Comparison of ENCODE assay signal across 23 mouse cellular contexts in genomic region chr8:10695181-10695580, GRCm38 (mm10).
DNase-seq lines count a peak whose midpoint lies in the region; ATAC-seq and TF ChIP-seq lines count a peak whose summit lies in the region.
"Had no signal": no experiment of that assay in that cellular context is flagged by ENCODE, and none has a peak within 500 bp of the region (broad histone marks: within the 10 kb centered on the region; RNA-seq: fewer than 3 reads in every experiment).

No protein-coding gene starts in this region.

- TF ChIP-seq EP300 in liver, postnatal 0 days (IDR thresholded peaks at IDR 0.05; ENCODE audit: low read depth), result peak; percentile 54; the same call in 1 of the 2 replicates

- H3K36me3 ChIP-seq in liver, postnatal 0 days (replicated peaks; ENCODE audit: insufficient read depth, low read length), result no peaks in the 10 kb centered on the region
- H3K36me3 ChIP-seq: limb, embryonic 12.5 days; midbrain, embryonic 12.5 days; neural tube, embryonic 15.5 days had no signal

- no peak for TF ChIP-seq CTCF in liver, postnatal 0 days (IDR thresholded peaks at IDR 0.05; ENCODE audit: low read depth)

- H3K9me3 ChIP-seq in liver, postnatal 0 days (ENCODE audit: low read length), result no peaks in the 10 kb centered on the region
- H3K9me3 ChIP-seq: limb, embryonic 12.5 days; midbrain, embryonic 12.5 days; neural tube, embryonic 15.5 days had no signal

- ATAC-seq in liver, postnatal 0 days, result no peak
- ATAC-seq: activated CD4-positive, CD25-positive, alpha-beta regulatory T cell, adult 4 months; forebrain, embryonic 16.5 days; intestine, embryonic 16.5 days had no signal

- no peak overlapping the region for H3K4me3 ChIP-seq in liver, postnatal 0 days (ENCODE audit: low read depth, low read length)
- H3K4me3 ChIP-seq: erythroblast, embryonic 14.5 days; limb, embryonic 12.5 days; midbrain, embryonic 12.5 days; neural tube, embryonic 15.5 days had no signal

- no peak overlapping the region for H3K4me2 ChIP-seq in liver, postnatal 0 days (ENCODE audit: low read depth, low read length)
- H3K4me2 ChIP-seq: limb, embryonic 12.5 days; liver, embryonic 11.5 days; midbrain, embryonic 12.5 days; neural tube, embryonic 15.5 days had no signal

- H3K27me3 ChIP-seq in liver, postnatal 0 days (ENCODE audit: insufficient read depth, low read length), result no peaks in the 10 kb centered on the region
- H3K27me3 ChIP-seq: limb, embryonic 12.5 days; midbrain, embryonic 12.5 days; neural tube, embryonic 15.5 days had no signal

- 78% methylated on average over 6 of the region's 6 CpGs for WGBS in liver, postnatal 0 days (ENCODE audit: insufficient replicate concordance)

- H3K4me1 ChIP-seq in liver, postnatal 0 days (ENCODE audit: insufficient read depth), result no peaks in the 10 kb centered on the region
- H3K4me1 ChIP-seq: limb, embryonic 12.5 days; neural tube, embryonic 15.5 days had no signal

- DNase-seq in cerebellum, postnatal 14 days, result peak; percentile 20 to 49
- no peak for DNase-seq in cerebellum, adult 11 months
- peak; percentile 71 for DNase-seq in kidney, adult 9 months
- no peak for DNase-seq in kidney, postnatal 4 days
- DNase-seq in liver, postnatal 0 days, result no peak
- no peak for DNase-seq in liver
- DNase-seq in MN1 (ENCODE audit: low spot score), result peak; percentile 81
- no peak for DNase-seq in heart, adult 8-10 months (ENCODE audit: low spot score)
- DNase-seq: adrenal gland, adult 2 months; cerebellum, adult 9-11 months; layer of hippocampus, adult 9-11 months; lung, postnatal 36 days; right cerebral cortex, adult 18-20 months; thymus, adult 2 months; thymus, postnatal 36 days had no signal

- H3K27ac ChIP-seq in liver, postnatal 0 days (ENCODE audit: low read depth), result no peak overlapping the region
- H3K27ac ChIP-seq: limb, embryonic 12.5 days; midbrain, embryonic 12.5 days; neural tube, embryonic 15.5 days had no signal

- H3K9ac ChIP-seq in liver, postnatal 0 days (replicated peaks), result no peak overlapping the region
- H3K9ac ChIP-seq: limb, embryonic 12.5 days; midbrain, embryonic 12.5 days; neural tube, embryonic 15.5 days had no signal

Comparison
In these comparisons a context has a peak if more than half of its experiments do, and no peak if none do; other contexts are left out.
1. DNase-seq: peak in cerebellum, postnatal 14 days (2 of 2), kidney, adult 9 months (single experiment) and MN1 (single experiment); none in cerebellum, adult 11 months (single experiment), kidney, postnatal 4 days (0 of 2), liver, postnatal 0 days (single experiment), liver (single experiment) and heart, adult 8-10 months (single experiment).